Mouse (Mus musculus): Measurements from ENCODE around the gene Polr1e.

DNA sequence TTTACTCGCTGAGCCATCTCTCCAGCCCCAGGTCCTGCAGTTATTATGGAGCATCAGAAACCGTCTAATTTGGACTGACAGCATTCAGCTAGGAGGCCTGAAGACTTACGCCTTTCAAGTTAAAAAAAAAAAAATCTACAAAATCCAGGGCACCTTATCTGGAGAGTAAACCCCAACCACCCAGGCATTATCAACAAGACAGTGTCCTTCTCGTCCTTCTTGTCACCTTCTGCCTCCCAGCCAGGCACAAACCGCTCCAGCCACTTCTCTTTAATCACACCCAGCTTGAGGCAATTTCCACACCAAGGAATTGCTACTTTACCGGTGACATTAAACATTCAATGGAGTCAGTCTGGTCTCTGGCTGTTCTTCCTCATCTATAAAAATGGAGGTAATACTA lies 55.2 kb downstream of the Polr1e start:
- TF ChIP-seq MAX (IDR thresholded peaks at IDR 0.05) (no peak), CTCF (IDR thresholded peaks at IDR 0.05; ENCODE audit: control insufficient read depth, insufficient read depth, insufficient read length) (no peak)

All from C2C12 (cell line).